Mouse (Mus musculus): ENCODE results near the gene Rtbdn.

Rtbdn gene

DNA sequence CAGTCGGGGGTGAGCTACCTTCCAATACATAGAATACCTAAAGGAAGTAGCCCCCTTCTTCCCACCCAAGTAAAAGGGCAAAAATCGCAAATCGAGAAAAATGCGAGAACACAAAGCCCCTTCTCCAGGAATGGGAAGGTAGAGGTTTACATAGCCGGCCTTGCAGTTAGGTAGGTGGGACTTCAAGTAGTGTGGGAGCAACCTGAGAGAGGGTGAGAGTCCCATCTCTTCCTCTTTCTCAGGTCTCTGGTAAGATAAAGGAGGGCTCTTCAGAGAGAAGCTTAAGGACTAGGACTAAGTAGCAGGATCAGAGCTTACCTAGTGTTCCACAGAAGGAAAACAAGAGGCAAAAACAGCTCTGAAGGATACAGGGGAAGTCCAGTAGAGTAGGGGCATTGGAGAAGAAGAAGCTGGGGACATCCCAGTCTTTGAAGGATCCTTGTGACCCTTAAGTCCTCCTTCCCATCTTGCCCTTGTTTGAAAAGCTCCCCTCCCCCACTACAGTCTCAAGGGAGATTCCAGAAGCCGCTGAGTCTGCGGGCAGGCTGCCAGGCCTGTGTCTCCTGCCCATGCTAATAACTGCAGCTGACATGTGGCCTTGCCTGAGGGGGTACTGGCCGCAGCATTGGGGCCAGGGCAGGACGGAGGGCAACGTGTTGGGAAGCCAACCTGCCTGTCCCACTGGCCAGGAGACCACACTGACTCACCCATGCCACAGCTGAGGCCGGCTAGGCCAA, 34.0 kb downstream of the Rtbdn start:
- DNase-seq (ENCODE audit: low read depth) = no peak

DNA sequence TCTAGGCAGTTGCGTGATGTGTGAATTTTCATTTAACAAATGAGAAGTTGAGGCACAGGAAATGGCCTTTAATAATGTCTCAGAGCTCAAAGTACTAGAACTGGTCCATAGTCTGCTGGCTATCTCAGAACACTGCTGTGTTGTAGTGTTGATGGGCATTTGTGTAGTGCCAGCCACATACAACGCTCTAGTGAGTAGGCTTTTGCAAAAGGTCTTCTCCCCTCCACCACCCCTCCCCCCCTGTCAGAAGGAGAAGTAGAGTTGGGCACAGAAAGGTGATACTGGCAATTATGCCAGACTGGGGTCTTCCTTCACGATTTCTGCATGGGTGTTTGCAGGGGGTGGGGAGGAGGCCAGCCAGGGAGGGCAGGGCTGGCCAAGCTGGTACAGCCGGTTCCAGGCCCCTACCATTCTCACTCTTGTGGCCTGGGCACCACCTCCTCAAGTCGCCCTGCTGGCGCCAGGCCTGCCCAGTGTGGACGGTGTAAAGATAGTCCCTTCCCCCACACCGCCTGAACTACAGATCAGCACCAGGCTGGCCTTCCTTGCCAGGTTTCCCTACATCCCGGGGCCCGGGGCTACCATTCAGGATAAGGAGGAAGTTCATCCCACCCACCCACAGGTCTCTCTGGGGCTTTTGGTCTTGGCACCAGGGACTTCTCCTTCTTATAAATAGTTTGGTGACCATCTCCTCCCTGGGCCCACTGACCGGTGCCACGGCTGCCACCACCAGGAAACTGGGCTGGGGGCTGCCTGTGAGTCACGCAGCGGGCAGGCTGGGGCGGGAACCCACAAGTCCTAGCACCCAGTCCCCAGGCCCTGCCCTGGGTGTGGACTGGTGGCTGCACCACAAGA, 35.1 kb downstream of the Rtbdn start:
- DNase-seq (ENCODE audit: low read depth) = no peak

DNA sequence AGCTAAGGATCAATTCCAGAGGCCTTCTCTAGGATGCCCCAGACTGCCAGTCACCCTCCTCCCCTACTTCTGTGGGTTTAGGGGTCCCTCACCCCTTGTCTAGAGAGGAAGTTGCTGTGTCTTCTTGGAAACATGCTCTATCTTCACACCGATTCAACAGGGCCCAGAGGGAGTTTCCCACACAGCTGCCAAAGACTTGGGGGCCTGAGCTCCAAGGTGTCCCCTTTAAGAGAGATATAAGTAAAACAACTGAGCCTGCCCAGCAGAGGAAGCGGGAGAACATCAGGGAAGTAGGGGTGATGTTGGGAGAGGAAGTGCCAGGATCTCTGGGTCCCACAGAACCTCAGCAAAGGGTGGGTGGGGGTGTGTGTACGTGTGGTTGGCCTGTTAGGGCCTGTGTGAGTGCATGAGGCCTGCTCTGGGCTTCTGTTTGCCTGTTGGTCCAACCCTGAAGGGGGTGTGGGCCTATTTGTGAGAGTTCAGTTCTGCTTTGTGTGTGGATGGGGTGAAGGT, 35.8 kb downstream of the Rtbdn start:
- DNase-seq (ENCODE audit: low read depth) = no peak

DNA sequence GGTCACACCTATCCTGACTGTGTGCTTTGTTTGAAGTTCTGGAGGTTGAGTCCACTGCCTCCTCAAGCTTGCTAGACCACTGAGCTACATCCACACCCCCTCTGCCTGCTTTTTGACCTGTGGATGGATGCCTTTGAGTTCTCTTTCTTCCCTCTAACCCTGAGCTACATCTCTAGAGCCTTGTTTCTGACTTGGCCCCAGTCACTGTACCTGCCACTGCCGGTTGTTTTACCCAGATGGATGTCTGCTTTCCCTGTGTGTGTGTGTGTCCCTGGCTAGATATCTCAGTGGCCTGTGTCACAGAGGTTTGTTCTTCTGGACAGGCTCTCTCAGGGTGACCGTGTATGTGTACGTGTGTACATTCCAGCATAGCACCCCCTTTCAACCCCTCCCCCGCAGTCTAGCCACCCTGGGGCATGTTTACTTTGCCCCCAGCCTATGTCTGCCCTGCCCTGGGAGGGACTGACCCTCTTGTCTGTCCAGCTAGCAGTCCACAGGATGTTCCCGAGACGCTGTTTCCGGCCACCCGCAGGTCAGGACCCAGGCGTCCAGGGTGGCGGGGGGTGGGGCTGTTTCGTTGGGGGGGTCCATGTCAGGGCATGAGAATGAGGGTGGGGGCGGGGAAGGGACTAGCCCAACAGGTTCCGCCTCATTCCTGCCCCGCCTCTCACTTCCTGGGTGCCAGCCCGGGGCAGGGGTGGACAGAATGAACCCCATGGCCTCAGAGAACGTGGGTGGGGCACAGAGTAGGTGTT, 37.7 kb downstream of the Rtbdn start:
- no peak for DNase-seq (ENCODE audit: low read depth)

DNA sequence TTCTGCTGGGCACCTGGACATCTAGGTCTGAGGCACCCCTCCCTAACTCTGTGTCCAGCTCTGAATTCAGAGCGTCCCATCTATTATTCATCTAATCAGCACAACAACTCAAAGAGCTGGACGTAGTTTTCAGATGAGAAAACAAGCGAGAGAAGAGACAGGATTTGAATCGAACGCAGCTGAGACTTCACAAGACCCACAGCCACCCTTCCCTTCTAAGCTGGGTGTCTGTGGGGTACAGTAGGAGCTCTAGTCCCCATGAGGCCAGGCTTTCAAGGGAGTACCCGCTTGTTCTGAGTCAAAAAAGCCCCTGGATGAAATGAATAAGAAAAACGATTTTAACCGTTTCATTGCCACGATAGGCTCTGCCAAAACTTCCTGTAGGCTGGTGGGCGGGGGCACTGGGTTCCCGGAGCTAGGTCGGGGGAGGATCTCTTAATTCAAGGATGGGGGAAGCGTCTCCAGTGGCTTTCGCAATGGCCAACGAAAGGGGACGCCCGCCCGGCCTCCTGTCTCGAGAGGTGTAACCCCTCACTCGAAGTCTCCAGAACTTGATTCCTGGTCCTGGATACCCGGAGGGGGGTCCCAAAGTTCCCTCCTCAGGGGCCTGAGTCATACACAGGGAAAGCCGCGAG, 38.4 kb downstream of the Rtbdn start:
- DNase-seq (ENCODE audit: low read depth) = no peak

DNA sequence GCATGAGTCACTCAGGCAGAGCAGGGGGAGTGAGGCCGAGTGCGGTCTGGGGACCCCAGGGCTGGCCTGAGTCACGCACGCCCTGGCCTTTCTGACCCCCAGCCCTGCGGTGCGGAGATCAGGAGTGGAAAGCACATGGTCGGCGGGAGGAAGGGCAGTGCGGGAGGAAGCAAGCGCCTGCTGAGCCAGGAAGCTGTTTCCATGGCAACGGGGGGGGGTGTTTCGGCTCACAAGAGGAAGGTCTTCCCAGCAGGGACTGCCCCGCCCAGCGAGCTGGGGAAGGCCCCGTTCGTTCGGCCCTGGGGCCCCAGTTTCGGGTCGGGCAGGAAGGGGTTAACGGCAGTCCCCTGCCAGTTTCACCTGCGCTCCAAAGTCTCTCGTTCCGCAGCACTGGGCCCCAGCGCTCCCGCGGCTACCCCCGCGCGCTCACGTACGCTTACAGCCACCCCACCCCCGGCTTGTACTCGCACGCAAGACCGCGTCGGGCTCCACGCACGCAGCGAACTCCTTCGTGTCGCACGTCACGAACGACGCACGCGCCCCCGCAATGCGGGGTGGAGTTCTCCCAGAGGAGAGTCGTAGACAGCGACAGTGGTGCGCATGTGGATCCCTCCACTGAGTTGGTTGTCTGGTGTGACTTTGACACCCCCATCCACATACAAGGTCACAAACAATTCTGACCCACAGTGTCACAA, 39.0 kb downstream of the Rtbdn start:
- peak; percentile 67 for DNase-seq (ENCODE audit: low read depth)

DNA sequence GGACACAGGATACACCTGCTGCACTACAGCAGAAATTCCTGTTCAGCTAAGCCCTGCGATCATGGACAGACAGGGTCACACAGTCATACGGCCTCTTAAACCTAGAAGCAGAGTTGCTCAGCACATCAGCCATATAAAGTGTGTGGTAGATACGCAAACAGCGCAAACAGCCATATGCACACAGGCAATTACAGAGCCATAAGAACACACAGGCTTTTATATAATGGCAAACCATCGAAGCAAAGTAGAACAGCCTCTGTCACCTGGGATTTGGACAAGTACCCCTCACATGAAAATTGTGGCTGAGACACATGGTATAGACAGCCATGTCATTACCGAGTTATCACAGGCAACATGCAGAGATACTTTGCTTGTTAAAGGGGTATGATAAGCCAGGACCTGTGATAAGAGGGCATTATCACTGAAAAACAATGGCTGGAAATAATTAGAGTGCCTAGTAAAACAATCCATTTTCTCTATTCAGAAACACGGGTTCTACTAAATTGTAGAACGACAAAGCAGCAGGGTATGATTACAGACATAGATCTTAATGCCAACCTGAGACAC, 39.7 kb downstream of the Rtbdn start:
- DNase-seq (ENCODE audit: low read depth) = peak; percentile 54

DNA sequence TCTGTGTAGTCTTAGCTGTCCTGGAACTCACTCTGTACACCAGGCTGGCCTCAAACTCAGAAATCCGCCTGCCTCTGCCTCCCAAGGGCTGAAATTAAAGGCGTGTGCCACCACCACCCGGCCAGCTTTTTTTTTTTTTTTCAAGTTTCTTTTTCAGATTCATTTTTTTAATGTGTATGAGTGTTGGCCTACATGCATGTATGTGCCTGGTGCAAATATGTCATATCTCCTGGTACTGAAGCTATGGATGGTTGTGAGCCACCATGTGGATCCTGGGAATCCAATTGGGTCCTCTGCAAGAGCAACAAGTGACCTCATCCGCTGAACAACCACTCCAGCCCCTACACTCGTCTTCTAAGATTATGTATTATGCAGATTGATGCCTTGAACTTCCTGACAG, 40.6 kb downstream of the Rtbdn start:
- DNase-seq (ENCODE audit: low read depth) = no peak

DNA sequence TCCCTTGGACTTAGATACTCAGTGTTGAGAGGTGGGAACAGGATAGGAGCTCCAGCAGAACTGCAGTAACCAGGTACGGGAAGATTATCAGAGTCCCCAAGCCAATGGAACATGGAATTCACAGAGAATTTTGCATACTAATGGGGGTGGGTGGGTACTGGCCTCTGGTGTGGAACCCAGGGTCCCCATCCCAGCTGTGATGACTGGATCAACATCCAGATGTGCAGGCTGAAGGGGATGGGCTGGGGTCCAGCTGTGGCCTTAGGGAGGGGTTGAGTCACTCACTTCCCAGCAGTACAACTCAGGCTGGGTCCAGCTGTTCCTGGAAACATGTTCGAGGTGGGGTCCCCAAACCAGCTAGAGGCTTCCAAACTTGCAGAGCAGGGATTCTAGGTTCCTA, 41.1 kb downstream of the Rtbdn start:
- no peak for DNase-seq (ENCODE audit: low read depth)

DNA sequence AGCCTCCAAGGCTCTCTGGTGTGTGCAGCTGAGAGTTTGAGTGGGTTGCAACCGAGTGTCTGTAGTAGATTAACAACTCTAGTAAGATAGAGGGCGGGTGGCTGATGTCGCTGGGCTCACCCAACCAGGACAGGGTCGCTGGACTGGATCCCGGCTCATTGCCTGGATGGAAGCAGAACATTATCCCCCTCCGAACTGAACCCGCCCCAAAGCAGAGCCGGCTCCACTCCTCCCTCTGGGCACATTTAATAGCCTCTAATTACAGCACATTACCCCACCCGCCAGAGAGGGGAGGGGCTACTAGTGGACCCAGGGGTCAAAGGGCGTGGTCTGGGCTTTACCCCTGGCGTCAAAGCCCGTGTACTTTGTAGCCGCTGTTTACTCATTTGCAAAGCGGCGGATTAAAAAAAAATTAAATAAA, 42.5 kb downstream of the Rtbdn start:
- no peak for DNase-seq (ENCODE audit: low read depth)

DNA sequence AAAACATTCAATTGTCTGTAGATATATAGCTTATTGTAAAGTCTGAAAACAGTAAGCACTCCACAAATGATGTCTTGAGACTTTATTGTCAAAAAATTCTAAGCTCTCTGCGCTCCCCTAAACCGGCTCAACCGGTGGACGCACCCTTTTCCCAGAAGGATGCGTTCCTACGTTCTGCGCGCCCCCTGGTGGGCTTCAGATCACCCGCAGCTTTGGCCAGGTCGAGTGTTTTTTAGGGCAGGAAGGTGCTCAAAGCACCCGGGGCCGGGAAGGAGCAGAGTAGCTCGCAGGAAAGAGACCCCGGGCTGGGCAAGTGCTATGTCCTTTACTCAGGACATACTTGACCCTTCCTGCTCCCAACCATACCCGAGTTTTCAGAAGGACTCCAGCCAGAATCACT, 43.0 kb downstream of the Rtbdn start:
- DNase-seq (ENCODE audit: low read depth) = peak; percentile 95

DNA sequence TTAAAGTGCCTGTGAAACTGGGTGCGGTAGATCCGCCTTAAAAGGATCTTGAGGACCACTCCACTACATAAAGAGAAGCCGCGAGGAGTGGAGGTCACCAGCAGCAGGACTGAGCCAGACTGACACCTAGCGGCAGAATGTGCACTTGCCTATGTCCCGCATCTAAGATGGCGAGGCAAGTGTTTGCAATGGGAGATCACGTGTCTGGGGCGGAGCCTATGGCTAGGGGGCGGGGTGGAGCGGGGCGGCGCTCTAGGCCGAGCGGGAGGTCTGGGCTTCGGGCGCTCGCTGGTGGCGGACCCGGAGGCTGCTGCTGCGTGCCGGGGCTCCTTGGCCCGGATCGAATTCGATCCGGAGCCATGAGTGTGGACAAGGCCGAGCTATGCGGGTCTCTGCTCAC, 43.6 kb downstream of the Rtbdn start, which contains the start of gene Hook2:
Hook2 (plus strand) TSS at position 255 of the 400 bp plus-strand sequence.
- peak; percentile 99 for DNase-seq (ENCODE audit: low read depth)

DNA sequence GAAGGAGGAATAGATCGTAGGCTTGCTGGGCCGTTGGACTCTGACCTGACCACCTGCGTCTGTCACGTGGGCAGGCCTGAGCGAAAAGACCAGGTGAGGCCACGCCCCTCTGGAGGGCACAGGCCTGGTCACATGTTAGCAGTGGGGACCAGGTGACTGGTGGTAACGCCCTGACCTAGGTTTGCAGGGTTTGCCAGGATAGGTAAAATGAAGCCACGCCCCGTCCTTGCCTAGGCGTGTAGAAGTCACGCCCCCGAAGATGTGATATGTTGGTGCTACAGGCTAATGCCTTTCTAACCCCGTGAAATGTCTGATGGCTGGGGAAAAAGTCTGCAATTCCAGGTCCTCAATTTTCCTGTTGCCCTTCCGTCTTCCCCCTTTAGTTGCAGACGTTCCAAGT, 44.0 kb downstream of the Rtbdn start:
- no peak for DNase-seq (ENCODE audit: low read depth)

DNA sequence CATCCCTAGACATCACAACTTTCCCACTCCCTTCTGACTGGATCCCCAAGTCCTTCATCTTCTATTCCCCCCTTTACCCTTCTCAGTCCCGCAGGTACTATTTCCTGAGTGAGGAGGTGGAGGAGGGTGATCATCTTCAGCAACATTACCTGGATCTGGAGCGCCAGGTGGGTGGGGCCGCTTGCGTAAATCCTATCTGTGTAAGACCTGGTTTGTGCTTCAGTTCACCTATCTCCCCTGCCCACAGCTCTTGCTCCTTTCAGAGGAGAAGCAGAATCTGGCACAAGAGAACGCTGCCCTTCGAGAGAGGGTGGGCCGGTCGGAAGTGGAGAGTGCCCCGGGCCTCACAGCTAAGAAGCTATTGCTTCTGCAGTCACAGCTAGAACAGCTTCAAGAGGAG, 47.6 kb downstream of the Rtbdn start:
- DNase-seq (ENCODE audit: low read depth) = no peak

DNA sequence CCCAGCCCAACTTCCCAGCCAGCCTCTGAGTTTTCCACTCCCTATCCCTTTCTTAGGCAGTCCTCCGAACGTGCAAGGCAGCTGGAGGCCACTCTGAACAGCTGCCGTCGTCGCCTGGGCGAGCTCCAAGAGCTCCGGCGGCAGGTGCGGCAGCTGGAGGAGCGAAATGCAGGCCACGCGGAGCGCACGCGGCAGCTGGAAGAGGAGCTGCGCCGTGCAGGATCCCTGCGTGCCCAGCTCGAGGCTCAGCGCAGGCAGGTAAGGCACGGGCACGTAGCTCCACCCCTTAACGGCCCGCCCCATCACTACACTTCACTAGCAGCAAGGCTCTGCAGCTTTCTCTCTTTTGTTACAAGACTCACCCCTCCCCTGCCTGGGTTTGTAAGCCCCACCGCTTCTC, 48.9 kb downstream of the Rtbdn start:
- no peak for DNase-seq (ENCODE audit: low read depth)

DNA sequence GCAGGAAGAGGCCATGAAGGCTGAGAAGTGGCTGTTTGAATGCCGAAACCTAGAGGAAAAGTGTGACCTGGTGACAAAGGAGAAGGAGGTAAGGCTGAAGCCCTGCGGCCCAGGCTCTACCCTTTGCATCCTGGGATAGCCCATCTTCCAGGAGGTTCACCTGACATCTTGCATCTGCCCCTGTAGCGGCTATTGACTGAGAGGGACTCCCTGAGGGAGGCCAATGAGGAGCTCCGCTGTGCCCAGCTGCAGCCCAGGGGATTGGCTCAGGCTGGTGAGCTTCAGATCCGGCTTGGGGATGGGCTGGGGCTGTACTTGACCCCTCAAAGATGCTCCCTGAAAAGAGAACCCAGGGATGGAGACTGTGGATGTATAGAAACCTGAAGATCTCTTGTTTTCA, 50.2 kb downstream of the Rtbdn start:
- no peak for DNase-seq (ENCODE audit: low read depth)

DNA sequence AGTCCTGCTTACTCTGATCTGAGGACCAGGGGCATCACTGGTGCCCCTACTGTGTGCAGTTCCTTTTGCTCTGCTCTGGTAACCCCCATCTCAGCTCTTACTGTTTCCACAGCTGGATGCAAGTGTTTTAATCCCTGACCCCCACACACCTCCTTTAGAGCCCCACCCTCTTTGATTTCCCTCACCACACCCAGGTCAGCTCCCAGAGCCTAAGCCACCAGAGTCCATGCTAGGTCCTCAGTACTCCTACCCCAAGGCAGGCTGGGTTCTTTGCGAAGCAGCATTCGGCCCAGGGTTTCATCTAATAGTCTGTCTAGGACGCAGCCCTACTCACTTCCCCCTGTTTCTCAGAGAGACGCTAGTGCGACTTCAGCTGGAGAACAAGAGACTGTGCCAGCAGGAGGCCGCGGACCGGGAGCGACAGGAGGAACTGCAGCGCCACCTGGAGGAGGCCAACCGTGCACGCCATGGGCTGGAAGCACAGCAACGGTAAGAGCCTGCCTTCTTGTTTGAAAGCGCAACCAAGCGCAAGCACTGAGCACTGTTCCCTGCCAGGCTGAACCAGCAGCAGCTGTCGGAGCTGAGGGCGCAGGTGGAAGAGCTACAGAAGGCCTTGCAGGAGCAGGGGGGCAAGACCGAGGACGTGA, 51.0 kb downstream of the Rtbdn start:
- peak; percentile 85 for DNase-seq (ENCODE audit: low read depth)
